Mouse (Mus musculus) E14TG2a.4 (cell line): Measurements from ENCODE around the gene Map1lc3a.

Experiments used
- CTCF ChIP-seq: conservative IDR thresholded peaks from 2 replicates; pipeline ENCODE4 v1.5.1; 2014; ENCODE audit warnings: low read length
- NANOG ChIP-seq: IDR thresholded peaks from 2 replicates; pipeline ENCODE4 v1.6.1; 2014; ENCODE audit warnings: borderline replicate concordance, low read length, mixed read lengths
- POU5F1 ChIP-seq: IDR thresholded peaks from 2 replicates; pipeline ENCODE4 v1.6.1; 2014; ENCODE audit warnings: low read length, borderline replicate concordance

DNA sequence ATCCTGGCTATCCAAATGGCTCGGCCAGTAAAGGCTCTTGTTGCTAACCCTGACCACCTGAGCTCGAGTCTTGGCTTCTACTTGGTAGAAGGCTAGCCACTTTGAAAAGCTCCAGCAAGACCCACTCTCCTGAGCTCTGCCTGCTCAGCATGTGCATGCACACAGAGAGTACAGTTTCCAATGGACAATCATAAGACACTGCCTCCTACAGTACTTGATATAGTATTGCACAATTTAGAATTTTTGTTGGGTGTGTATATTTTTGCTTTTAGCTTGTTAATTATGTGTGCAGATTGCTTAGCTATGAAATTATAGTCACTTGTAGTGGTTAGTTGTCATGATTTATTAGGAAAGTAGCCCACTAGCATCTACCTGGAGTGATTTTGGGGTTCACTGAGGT, 27.4 kb upstream of the Map1lc3a start:
- peak; percentile 26 for TF ChIP-seq CTCF
- no peak for TF ChIP-seq NANOG
- no peak for TF ChIP-seq POU5F1
